In the genomic region with DNA sequence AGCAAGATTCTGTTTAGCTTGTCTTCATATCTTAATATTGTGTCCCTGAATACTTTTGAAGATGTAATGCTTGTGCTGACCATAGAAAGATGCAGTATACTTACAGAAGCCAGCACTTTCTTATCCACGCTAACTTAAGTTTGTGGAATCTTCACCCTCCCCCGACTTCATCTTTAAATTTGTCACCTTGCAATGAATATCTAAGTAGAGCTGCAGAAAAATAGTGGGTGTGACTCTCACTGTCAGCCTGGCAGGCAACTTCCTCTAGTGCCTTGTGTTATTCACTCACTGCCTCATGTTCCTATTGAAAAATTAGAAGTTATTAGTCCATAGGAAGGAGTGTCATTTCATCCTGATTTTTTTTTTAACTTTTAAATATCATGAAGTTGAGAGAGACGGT, we compare ENCODE assay signal across 21 mouse cellular contexts.
A peak's percentile ranks its signal among the peaks of the same experiment; 100 is the strongest.
DNase-seq lines count a peak whose midpoint lies in the region; ATAC-seq lines count a peak whose summit lies in the region.
"Had no signal": no experiment of that assay in that cellular context is flagged by ENCODE, and none has a peak within 500 bp of the region (broad histone marks: within the 10 kb centered on the region; RNA-seq: fewer than 3 reads in every experiment).

No protein-coding gene starts in this region.

- DNase-seq in frontal cortex, postnatal 14 days (ENCODE audit: low spot score in 2 of 2), result no peak
- DNase-seq in left cerebral cortex, adult 11 months (ENCODE audit: low spot score), result peak; percentile 24
- DNase-seq in left cerebral cortex, adult 9 months (ENCODE audit: low spot score in 2 of 2), result no peak
- peak; percentile 9 for DNase-seq in right cerebral cortex, adult 18-20 months
- DNase-seq in right cerebral cortex, postnatal 4 days, result no peak
- peak; percentile 68 for DNase-seq in brain, adult 2 months (ENCODE audit: low read depth, low spot score)
- no peak for DNase-seq in ovary, adult 18-20 months (ENCODE audit: low spot score)
- DNase-seq: adrenal gland, adult 2 months; adrenal gland, adult 8-10 months; adrenal gland, postnatal 10 days; adrenal gland, postnatal 14 days; adrenal gland, postnatal 25 days; adrenal gland, postnatal 36 days; B cell, adult 2 months; cerebellum, adult 11 months; cerebellum, adult 11-12 months; cerebellum, adult 18-20 months had no signal

- peak; percentile 62 for ATAC-seq in frontal cortex, adult (ENCODE audit: low TSS enrichment)
- ATAC-seq: activated CD4-positive, CD25-positive, alpha-beta regulatory T cell, adult 4 months; CD4-positive, CD25-positive, alpha-beta regulatory T cell, adult 4 months; Patski had no signal

Comparison
In these comparisons a context has a peak if more than half of its experiments do, and no peak if none do; other contexts are left out.
1. DNase-seq: peak in left cerebral cortex, adult 11 months (single experiment), right cerebral cortex, adult 18-20 months (single experiment) and brain, adult 2 months (single experiment); none in frontal cortex, postnatal 14 days (0 of 2), left cerebral cortex, adult 9 months (0 of 2), right cerebral cortex, postnatal 4 days (single experiment) and ovary, adult 18-20 months (single experiment).